Mouse (Mus musculus): ENCODE measurements around the gene Borcs6. TPM values are rescaled to one million over a fixed set of nuclear protein-coding genes. Genes with fewer than 3 reads are reported as not detected.
A peak's percentile ranks its signal among the peaks of the same experiment; 100 is the strongest.

Gene Borcs6
- total and polyA plus RNA-seq, 3 experiments: 9.2 to 9.3 TPM; not detected in 1

DNA sequence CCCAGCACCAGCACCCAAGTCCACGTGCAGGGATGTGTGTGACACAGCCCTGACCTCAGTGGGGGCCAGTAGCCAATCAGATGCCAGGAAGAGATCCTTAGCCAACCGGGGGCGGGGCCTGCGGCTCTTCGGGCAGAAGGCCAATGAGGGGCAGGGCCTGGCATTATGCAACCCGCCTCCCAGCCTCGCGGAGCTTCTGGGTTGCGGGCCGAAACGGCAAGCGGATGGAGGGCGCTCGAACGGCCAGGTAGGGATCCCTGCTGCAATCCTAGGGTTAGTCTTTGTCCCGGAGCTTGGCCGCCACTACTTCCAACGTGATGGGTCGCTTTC lies 39.2 kb downstream of the Borcs6 start (continued):
- TF ChIP-seq NRF1 (IDR thresholded peaks at IDR 0.05; ENCODE audit: insufficient read depth, low read depth, low read length, poor library complexity, severe bottlenecking) (peak; percentile 24; the same call in 1 of the 2 replicates), MYC (IDR thresholded peaks at IDR 0.05; ENCODE audit: low read depth, low read length) (peak; percentile 92), CTCF (IDR thresholded peaks at IDR 0.05 in 2 of 3, conservative IDR thresholded peaks at IDR 0.05 in 1 of 3; ENCODE audit: control insufficient read depth in 1 of 3, insufficient read depth in 1 of 3, low read depth in 2 of 3, low read length in 3 of 3, poor library complexity in 1 of 3, severe bottlenecking in 1 of 3) (peak in 1 of 3 experiments; percentile 19; a peak in 1 of 6 replicates), ZKSCAN1 (IDR thresholded peaks at IDR 0.05; ENCODE audit: low read depth, low read length) (no peak), TCF12 (IDR thresholded peaks at IDR 0.05; ENCODE audit: low read depth, low read length) (0 out of 2 replicates have a peak, but pooled peaks have one; percentile 18), MAX (IDR thresholded peaks at IDR 0.05; ENCODE audit: low read length) (peak; percentile 97), UBTF (IDR thresholded peaks at IDR 0.05; ENCODE audit: borderline replicate concordance, insufficient read depth, low read depth, low read length) (0 out of 2 replicates have a peak, but pooled peaks have one; percentile 29), MAZ (IDR thresholded peaks at IDR 0.05; ENCODE audit: low read depth, low read length) (0 out of 2 replicates have a peak, but pooled peaks have one; percentile 51)

DNA sequence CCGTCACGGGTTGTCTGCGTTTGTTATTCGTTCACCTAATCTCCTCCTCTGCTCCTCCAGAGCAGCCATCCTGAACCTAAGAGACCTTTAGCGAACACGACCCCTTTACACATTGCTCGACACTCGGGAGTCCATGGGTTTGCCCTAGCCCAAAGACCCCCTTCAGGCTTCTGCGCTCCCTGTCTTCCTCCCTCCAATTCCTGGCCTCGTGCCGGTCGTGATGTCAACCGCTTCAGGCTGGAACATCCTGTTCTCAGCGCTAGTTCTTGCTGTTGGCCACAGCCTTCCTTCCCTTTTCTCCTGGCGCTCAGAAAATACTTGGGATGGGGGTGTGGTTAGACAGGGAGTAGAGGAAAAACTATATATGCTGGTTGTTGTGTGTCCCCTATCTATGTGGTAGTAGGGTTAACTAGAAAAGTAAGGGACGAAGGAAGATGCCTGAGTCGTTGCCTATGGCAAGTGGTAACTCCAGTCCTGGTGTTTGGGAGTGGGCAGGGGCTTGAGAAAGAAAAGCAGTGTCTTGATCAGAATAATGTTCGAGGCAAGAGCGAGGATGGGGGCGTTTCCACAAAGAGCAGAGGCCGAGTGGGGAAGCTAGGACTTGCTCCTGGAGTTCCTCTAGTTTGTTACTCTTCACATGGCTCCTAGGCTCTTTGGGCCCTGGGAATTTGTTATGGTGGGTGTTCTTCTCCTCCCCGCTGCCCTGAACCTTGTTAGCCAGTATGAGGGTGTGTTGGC lies 39.8 kb downstream of the Borcs6 start:
- H3K27me3 ChIP-seq (ENCODE audit: control insufficient read depth in 1 of 2, insufficient read depth in 2 of 2, low read length in 2 of 2): no peaks in the 10 kb centered on the region
- peak overlapping the region; percentile 63 to 86 for H3K4me3 ChIP-seq (ENCODE audit: control insufficient read depth in 1 of 2, insufficient read depth in 1 of 2, low read depth in 2 of 2, low read length in 2 of 2)
- TF ChIP-seq BHLHE40 (IDR thresholded peaks at IDR 0.05; ENCODE audit: borderline replicate concordance, low read depth, low read length): no peak
- TF ChIP-seq MXI1 (IDR thresholded peaks at IDR 0.05; ENCODE audit: low read depth, low read length): no peak
- TF ChIP-seq NRF1 (IDR thresholded peaks at IDR 0.05; ENCODE audit: insufficient read depth, low read depth, low read length, poor library complexity, severe bottlenecking): no peak
- TF ChIP-seq TAL1 (IDR thresholded peaks at IDR 0.05; ENCODE audit: low read length): no peak
- no peak for TF ChIP-seq ZMIZ1 (IDR thresholded peaks at IDR 0.05; ENCODE audit: low read depth, low read length)
- TF ChIP-seq CHD1 (IDR thresholded peaks at IDR 0.05; ENCODE audit: low read depth, low read length): peak; percentile 88; the same call in 1 of the 2 replicates
- TF ChIP-seq TCF12 (IDR thresholded peaks at IDR 0.05; ENCODE audit: low read depth, low read length): no peak
- no peak for TF ChIP-seq E2F4 (IDR thresholded peaks at IDR 0.05; ENCODE audit: borderline replicate concordance, low read depth, low read length)
- no peak for TF ChIP-seq CTCF (IDR thresholded peaks at IDR 0.05 in 2 of 3, conservative IDR thresholded peaks at IDR 0.05 in 1 of 3; ENCODE audit: control insufficient read depth in 1 of 3, insufficient read depth in 1 of 3, low read depth in 2 of 3, low read length in 3 of 3, poor library complexity in 1 of 3, severe bottlenecking in 1 of 3)
- TF ChIP-seq MEF2A (IDR thresholded peaks at IDR 0.05; ENCODE audit: extremely low read depth, insufficient replicate concordance, low read depth, low read length, poor library complexity, severe bottlenecking): no peak
- TF ChIP-seq TBP (IDR thresholded peaks at IDR 0.05; ENCODE audit: low read depth, low read length): no peak
- TF ChIP-seq RCOR1 (IDR thresholded peaks at IDR 0.05; ENCODE audit: low read depth, low read length): peak; percentile 24; the same call in 1 of the 2 replicates
- TF ChIP-seq EP300 (IDR thresholded peaks at IDR 0.05; ENCODE audit: low read depth in 1 of 2, low read length in 2 of 2): 0 out of 4 replicates have a peak, but pooled peaks have one; percentile 11 to 16
- no peak for TF ChIP-seq MYB (IDR thresholded peaks at IDR 0.05; ENCODE audit: low read depth, low read length)
- 0 out of 2 replicates have a peak, but pooled peaks have one; percentile 31 for TF ChIP-seq MYC (IDR thresholded peaks at IDR 0.05; ENCODE audit: low read depth, low read length)
- no peak for TF ChIP-seq SIN3A (IDR thresholded peaks at IDR 0.05; ENCODE audit: low read length)
- TF ChIP-seq RAD21 (IDR thresholded peaks at IDR 0.05; ENCODE audit: low read depth, low read length): no peak
- TF ChIP-seq USF2 (IDR thresholded peaks at IDR 0.05; ENCODE audit: borderline replicate concordance in 1 of 2, insufficient read depth in 1 of 2, low read depth in 1 of 2, low read length in 2 of 2): no peak
- TF ChIP-seq ZC3H11A (IDR thresholded peaks at IDR 0.05; ENCODE audit: low read depth, low read length): no peak
- no peak for TF ChIP-seq ZKSCAN1 (IDR thresholded peaks at IDR 0.05; ENCODE audit: low read depth, low read length)
- TF ChIP-seq JUND (IDR thresholded peaks at IDR 0.05; ENCODE audit: low read depth, low read length): no peak
- 0 out of 2 replicates have a peak, but pooled peaks have one; percentile 10 for TF ChIP-seq USF1 (IDR thresholded peaks at IDR 0.05; ENCODE audit: low read depth, low read length)
- no peak for TF ChIP-seq ZNF384 (IDR thresholded peaks at IDR 0.05; ENCODE audit: low read depth, low read length)
- no peak for TF ChIP-seq SMC3 (IDR thresholded peaks at IDR 0.05; ENCODE audit: low read depth, low read length)
- TF ChIP-seq HCFC1 (IDR thresholded peaks at IDR 0.05; ENCODE audit: low read depth, low read length): no peak
- TF ChIP-seq NELFE (IDR thresholded peaks at IDR 0.05; ENCODE audit: low read depth, low read length): no peak
- TF ChIP-seq POLR2AphosphoS2 (IDR thresholded peaks at IDR 0.05; ENCODE audit: low read length): no peak
- no peak for TF ChIP-seq GATA1 (IDR thresholded peaks at IDR 0.05; ENCODE audit: low read depth, low read length)

More for the DNA sequence above, 39.8 kb downstream of the Borcs6 start:
- no peak for DNase-seq (ENCODE audit: low read depth, low spot score)
- Histone ChIP-seq H3K36me3 (ENCODE audit: control insufficient read depth in 1 of 2, insufficient read depth in 2 of 2, low read length in 2 of 2) (peaks cover 0 to 12% of the 10 kb centered on the region in 2 experiments; a peak in 2 of 4 replicates), H3K4me1 (ENCODE audit: control insufficient read depth in 1 of 2, insufficient read depth in 2 of 2, low read length in 2 of 2) (peaks cover 17 to 21% of the 10 kb centered on the region in 2 experiments), H3K79me2 (ENCODE audit: control insufficient read depth, insufficient read depth, low read length, poor library complexity) (peaks cover 17% of the 10 kb centered on the region), H3K9ac (ENCODE audit: control insufficient read depth, low read depth, low read length, poor library complexity, severe bottlenecking) (peak overlapping the region; percentile 68), H3K27ac (ENCODE audit: control insufficient read depth, low read depth, low read length) (peak overlapping the region; percentile 70), H3K9me3 (replicated peaks; ENCODE audit: insufficient read depth, low read length) (no peaks in the 10 kb centered on the region)
